Mouse (Mus musculus): ENCODE results near the gene Dhrs13. TPM values are rescaled to one million over a fixed set of nuclear protein-coding genes. Genes with fewer than 3 reads are reported as not detected.

Dhrs13 gene
- polyA plus RNA-seq, 1 experiment from 2014 or later, result 38.8 TPM

DNA sequence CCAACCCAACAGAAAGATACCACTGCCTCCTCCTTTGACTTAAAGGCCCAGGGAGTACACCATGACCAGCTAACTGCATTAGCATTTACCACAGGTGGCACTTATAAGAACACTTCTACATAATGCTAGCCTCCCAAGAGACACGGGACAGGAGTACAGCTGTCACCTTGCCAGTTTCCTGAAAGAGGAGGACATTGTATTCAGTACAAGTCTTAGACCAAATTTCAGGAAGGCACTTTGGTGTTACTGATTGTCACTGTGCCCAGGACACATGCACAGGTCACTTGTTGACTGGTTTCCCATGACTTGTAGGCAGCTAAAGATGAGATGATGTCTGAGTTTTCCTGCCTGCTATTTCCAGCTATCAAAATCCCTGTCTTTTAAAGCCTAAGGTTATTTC is 36.5 kb upstream of the Dhrs13 start:
- Histone ChIP-seq H3K36me3 (ENCODE audit: control insufficient read depth, insufficient read depth, low read length) (peaks cover 22% of the 10 kb centered on the region), H3K9ac (ENCODE audit: low read length) (no peak overlapping the region), H3K4me2 (ENCODE audit: low read length) (no peak overlapping the region), H3K4me1 (ENCODE audit: control insufficient read depth, insufficient read depth, low read length) (no peaks in the 10 kb centered on the region), H3K9me3 (replicated peaks; ENCODE audit: control insufficient read depth, low read length) (no peaks in the 10 kb centered on the region), H3K4me3 (ENCODE audit: low read depth, low read length) (no peak overlapping the region), H3K27ac (ENCODE audit: low read depth, low read length) (no peak overlapping the region), H3K27me3 (replicated peaks; ENCODE audit: control insufficient read depth, insufficient read depth, low read length) (no peaks in the 10 kb centered on the region)
- WGBS, result 67% methylated on average over 1 of the region's 1 CpGs
- ATAC-seq (no peak), DNase-seq (ENCODE audit: low spot score) (no peak)

DNA sequence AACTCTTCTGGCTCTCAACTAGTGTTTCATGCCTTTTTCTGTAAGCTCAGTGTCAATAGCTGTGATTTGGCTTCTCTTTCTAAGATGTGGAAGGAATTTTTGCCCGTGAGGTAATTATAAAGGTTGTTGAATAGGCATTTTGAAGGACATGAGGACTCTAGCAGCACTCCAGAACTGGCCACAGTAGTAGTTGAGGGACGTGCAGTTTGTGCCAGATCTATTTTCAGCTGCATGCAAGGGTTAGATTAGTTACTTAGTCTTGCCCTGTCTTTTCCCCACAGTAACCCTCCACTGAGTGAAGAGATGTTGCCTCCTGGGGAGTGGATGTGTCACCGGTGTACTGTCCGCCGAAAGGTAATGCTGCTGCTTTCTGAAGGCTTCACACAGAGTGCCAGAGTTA is 25.6 kb upstream of the Dhrs13 start:
- ATAC-seq, result no peak
- DNase-seq (ENCODE audit: low spot score), result no peak
- no peaks in the 10 kb centered on the region for H3K9me3 ChIP-seq (replicated peaks; ENCODE audit: control insufficient read depth, low read length)
- H3K27ac ChIP-seq (ENCODE audit: low read depth, low read length), result no peak overlapping the region
- whole genome bisulfite sequencing, result 97% methylated on average over 5 of the region's 5 CpGs
- no peak overlapping the region for H3K4me3 ChIP-seq (ENCODE audit: low read depth, low read length)
- H3K4me2 ChIP-seq (ENCODE audit: low read length), result no peak overlapping the region
- H3K9ac ChIP-seq (ENCODE audit: low read length), result no peak overlapping the region
- H3K27me3 ChIP-seq (replicated peaks; ENCODE audit: control insufficient read depth, insufficient read depth, low read length), result no peaks in the 10 kb centered on the region
- H3K4me1 ChIP-seq (ENCODE audit: control insufficient read depth, insufficient read depth, low read length), result no peaks in the 10 kb centered on the region
- peaks cover 56% of the 10 kb centered on the region for H3K36me3 ChIP-seq (ENCODE audit: control insufficient read depth, insufficient read depth, low read length)

DNA sequence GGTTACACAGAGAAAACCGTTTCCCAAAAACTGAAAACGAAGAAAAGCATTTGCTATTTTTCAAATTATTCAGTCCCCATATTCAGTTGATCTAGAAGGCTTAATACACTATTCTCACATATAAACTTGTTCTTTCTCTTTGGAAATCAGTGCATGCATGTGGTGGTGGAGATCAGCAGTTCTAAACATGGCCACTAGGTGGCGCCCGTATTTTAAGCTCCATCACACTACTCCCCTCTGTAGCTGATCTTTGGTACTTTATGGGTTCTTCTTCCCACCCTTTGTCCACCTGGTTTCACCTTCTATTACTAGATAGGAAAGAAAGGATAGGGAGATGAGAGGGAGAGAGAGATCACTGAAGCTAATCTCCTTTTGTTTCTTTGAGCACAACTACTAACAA is 12.4 kb upstream of the Dhrs13 start:
- DNase-seq (ENCODE audit: low spot score) (peak; percentile 84), ATAC-seq (peak; percentile 70; the same call in 1 of the 2 replicates)
- Histone ChIP-seq H3K27ac (ENCODE audit: low read depth, low read length) (no peak overlapping the region), H3K36me3 (ENCODE audit: control insufficient read depth, insufficient read depth, low read length) (peaks cover 88% of the 10 kb centered on the region), H3K9me3 (replicated peaks; ENCODE audit: control insufficient read depth, low read length) (no peaks in the 10 kb centered on the region), H3K27me3 (replicated peaks; ENCODE audit: control insufficient read depth, insufficient read depth, low read length) (no peaks in the 10 kb centered on the region), H3K4me2 (ENCODE audit: low read length) (no peak overlapping the region), H3K4me1 (ENCODE audit: control insufficient read depth, insufficient read depth, low read length) (no peaks in the 10 kb centered on the region), H3K4me3 (ENCODE audit: low read depth, low read length) (no peak overlapping the region), H3K9ac (ENCODE audit: low read length) (no peak overlapping the region)
- 23% methylated on average over 4 of the region's 4 CpGs for WGBS

DNA sequence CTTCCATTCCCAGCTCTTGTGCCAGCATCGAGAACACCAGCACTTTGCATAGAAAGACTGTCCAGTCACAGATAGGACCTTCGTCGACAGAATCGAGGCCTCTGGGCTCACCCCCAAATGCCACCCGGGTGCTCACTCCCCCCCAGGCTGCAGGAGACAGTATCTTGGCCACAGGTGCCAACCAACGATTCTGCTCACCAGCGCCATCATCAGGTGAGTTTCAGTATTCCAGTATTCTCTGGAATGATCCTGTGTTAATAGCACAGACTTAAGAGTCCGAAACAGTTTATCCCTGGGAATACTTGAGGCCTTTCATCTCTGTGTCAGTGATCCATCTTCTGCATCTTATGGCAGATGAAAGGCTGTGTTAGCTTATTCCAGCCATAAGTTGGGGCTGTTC is 8.5 kb upstream of the Dhrs13 start:
- 81% methylated on average over 8 of the region's 8 CpGs for WGBS
- ATAC-seq, result no peak

DNA sequence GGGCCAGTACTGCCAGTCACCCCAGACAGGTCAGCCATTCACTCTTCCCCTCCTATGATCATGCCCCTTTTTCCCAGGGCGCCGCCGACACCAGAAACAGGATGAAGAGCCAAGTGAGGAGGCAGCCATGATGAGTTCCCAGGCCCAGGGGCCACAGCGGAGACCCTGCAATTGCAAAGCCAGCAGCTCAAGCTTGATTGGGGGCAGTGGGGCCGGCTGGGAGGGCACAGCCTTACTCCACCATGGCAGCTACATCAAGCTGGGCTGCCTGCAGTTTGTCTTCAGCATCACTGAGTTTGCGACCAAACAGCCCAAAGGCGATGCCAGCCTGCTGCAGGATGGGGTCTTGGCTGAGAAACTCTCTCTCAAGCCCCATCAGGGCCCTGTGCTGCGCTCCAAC is 2.8 kb upstream of the Dhrs13 start:
- DNase-seq (ENCODE audit: low spot score), result no peak
- Histone ChIP-seq H3K9ac (ENCODE audit: low read length) (no peak overlapping the region), H3K4me1 (ENCODE audit: control insufficient read depth, insufficient read depth, low read length) (0 out of 2 replicates have a peak, but pooled peaks cover 7% of the 10 kb centered on the region), H3K27me3 (replicated peaks; ENCODE audit: control insufficient read depth, insufficient read depth, low read length) (no peaks in the 10 kb centered on the region), H3K4me3 (ENCODE audit: low read depth, low read length) (no peak overlapping the region), H3K9me3 (replicated peaks; ENCODE audit: control insufficient read depth, low read length) (no peaks in the 10 kb centered on the region), H3K36me3 (ENCODE audit: control insufficient read depth, insufficient read depth, low read length) (peaks cover 57% of the 10 kb centered on the region), H3K4me2 (ENCODE audit: low read length) (no peak overlapping the region), H3K27ac (ENCODE audit: low read depth, low read length) (no peak overlapping the region)
- ATAC-seq, result no peak
- WGBS, result 89% methylated on average over 8 of the region's 8 CpGs

More for the DNA sequence above, 8.5 kb upstream of the Dhrs13 start:
- Histone ChIP-seq H3K27me3 (replicated peaks; ENCODE audit: control insufficient read depth, insufficient read depth, low read length) (no peaks in the 10 kb centered on the region), H3K27ac (ENCODE audit: low read depth, low read length) (no peak overlapping the region), H3K4me2 (ENCODE audit: low read length) (no peak overlapping the region), H3K4me3 (ENCODE audit: low read depth, low read length) (no peak overlapping the region), H3K4me1 (ENCODE audit: control insufficient read depth, insufficient read depth, low read length) (no peaks in the 10 kb centered on the region), H3K36me3 (ENCODE audit: control insufficient read depth, insufficient read depth, low read length) (peaks cover 87% of the 10 kb centered on the region), H3K9ac (ENCODE audit: low read length) (no peak overlapping the region), H3K9me3 (replicated peaks; ENCODE audit: control insufficient read depth, low read length) (no peaks in the 10 kb centered on the region)
- DNase-seq (ENCODE audit: low spot score), result peak; percentile 13

DNA sequence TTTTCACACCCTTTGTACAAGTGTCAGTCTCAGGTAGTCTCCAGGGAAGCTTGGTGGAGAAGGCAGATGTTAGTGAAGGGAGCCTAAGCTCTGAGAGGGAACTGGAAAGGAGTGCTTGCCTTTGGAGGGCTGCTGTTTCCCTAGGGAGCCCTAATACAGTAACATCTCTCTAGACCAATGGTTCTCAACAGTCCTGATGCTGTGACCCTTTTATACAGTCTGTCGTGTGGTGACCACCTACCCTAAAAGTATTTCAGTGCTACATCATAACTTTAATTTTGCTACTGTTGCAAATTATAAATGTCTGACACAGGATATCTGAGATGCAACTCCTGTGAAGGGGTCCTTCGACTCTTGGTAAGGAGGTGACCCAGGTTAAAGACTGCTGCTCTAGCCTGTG is 1.5 kb upstream of the Dhrs13 start:
- no peak for ATAC-seq
- Histone ChIP-seq H3K4me2 (ENCODE audit: low read length) (no peak overlapping the region), H3K4me3 (ENCODE audit: low read depth, low read length) (no peak overlapping the region), H3K4me1 (ENCODE audit: control insufficient read depth, insufficient read depth, low read length) (0 out of 2 replicates have a peak, but pooled peaks cover 7% of the 10 kb centered on the region), H3K27ac (ENCODE audit: low read depth, low read length) (no peak overlapping the region), H3K9ac (ENCODE audit: low read length) (no peak overlapping the region), H3K36me3 (ENCODE audit: control insufficient read depth, insufficient read depth, low read length) (peaks cover 51% of the 10 kb centered on the region), H3K9me3 (replicated peaks; ENCODE audit: control insufficient read depth, low read length) (no peaks in the 10 kb centered on the region), H3K27me3 (replicated peaks; ENCODE audit: control insufficient read depth, insufficient read depth, low read length) (no peaks in the 10 kb centered on the region)
- no peak for DNase-seq (ENCODE audit: low spot score)
- WGBS, result 79% methylated on average over 2 of the region's 2 CpGs

DNA sequence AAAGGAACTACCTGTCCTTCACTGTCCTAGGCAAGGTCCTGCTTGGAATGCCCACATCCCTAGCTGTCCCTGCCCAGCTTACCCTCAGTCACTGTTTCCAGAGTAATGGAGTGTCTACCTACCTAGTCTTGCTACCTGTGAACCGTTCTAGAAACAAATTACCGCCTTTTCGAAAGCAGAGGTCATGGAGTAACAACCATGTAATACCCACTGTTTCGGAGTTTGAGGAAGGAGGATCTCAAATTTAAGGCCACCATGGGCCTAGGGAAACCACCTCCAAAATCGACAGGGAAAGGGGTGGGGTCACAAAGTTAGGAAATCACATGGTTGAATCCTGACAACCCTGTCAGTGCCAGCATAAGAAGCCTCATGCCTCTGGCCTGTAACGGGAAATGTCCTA is 691 bp upstream of the Dhrs13 start:
- Histone ChIP-seq H3K4me1 (ENCODE audit: control insufficient read depth, insufficient read depth, low read length) (0 out of 2 replicates have a peak, but pooled peaks cover 7% of the 10 kb centered on the region), H3K4me2 (ENCODE audit: low read length) (peak overlapping the region; percentile 89), H3K9me3 (replicated peaks; ENCODE audit: control insufficient read depth, low read length) (no peaks in the 10 kb centered on the region), H3K36me3 (ENCODE audit: control insufficient read depth, insufficient read depth, low read length) (peaks cover 43% of the 10 kb centered on the region), H3K9ac (ENCODE audit: low read length) (peak overlapping the region; percentile 84; the same call in 1 of the 2 replicates), H3K4me3 (ENCODE audit: low read depth, low read length) (peak overlapping the region; percentile 72), H3K27ac (ENCODE audit: low read depth, low read length) (0 out of 2 replicates have a peak overlapping the region, but pooled peaks have one; percentile 93), H3K27me3 (replicated peaks; ENCODE audit: control insufficient read depth, insufficient read depth, low read length) (no peaks in the 10 kb centered on the region)
- DNase-seq (ENCODE audit: low spot score), result no peak
- 45% methylated on average over 6 of the region's 6 CpGs for WGBS
- no peak for ATAC-seq

DNA sequence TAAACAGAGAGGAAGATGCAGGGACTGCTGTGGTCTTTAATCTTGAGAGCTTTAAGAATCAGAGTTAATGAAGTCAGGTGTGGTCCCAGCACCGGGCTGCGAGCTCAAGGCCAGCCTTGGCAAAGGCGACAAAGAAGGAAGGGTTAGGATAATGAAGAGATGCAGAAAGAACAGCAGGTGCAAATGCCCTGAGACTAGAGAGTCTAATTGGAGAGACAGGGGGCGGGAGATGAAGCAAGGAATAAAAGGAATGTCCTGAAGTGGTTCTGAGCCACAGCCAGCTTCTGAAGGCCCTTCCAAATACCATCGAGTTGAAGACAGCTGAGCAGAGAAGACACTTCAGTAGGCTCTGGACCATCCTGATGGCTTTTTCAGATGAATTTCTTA is 722 bp downstream of the Dhrs13 start:
- no peak for ATAC-seq

DNA sequence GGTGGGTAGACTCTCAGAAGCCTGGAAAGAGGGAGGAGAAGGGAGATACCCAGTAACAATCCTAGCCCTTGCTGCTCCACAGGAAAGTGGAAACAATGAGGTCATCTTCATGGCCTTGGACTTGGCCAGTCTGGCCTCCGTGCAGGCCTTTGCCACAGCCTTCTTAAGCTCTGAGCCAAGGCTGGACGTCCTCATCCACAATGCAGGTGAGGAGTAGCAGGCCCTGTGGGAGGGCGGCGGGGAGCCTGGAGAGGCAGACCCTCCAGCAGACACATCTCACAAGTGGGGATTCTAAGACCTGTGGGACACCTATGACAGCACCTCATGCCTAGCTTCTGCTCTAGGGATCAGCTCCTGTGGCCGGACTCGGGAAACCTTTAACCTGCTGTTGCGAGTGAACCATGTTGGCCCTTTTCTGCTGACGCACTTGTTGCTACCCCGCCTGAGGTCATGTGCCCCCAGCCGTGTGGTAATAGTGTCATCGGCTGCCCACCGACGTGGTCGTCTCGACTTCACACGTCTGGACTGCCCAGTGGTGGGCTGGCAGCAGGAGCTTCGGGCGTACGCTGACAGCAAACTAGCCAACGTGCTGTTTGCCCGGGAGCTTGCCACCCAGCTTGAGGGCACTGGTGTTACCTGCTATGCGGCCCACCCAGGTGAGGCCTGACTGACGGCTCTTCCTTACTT is 2.0 kb downstream of the Dhrs13 start:
- H3K36me3 ChIP-seq (ENCODE audit: control insufficient read depth, insufficient read depth, low read length), result peaks cover 21% of the 10 kb centered on the region
- 93% methylated on average over 23 of the region's 23 CpGs for WGBS
- DNase-seq (ENCODE audit: low spot score), result no peak
- H3K4me3 ChIP-seq (ENCODE audit: low read depth, low read length), result no peak overlapping the region
- H3K9ac ChIP-seq (ENCODE audit: low read length), result no peak overlapping the region
- H3K27ac ChIP-seq (ENCODE audit: low read depth, low read length), result no peak overlapping the region
- peaks cover 15% of the 10 kb centered on the region for H3K4me1 ChIP-seq (ENCODE audit: control insufficient read depth, insufficient read depth, low read length)
- no peak overlapping the region for H3K4me2 ChIP-seq (ENCODE audit: low read length)
- ATAC-seq, result no peak
- no peaks in the 10 kb centered on the region for H3K9me3 ChIP-seq (replicated peaks; ENCODE audit: control insufficient read depth, low read length)
- no peaks in the 10 kb centered on the region for H3K27me3 ChIP-seq (replicated peaks; ENCODE audit: control insufficient read depth, insufficient read depth, low read length)

More for the DNA sequence above, 722 bp downstream of the Dhrs13 start:
- H3K9me3 ChIP-seq (replicated peaks; ENCODE audit: control insufficient read depth, low read length), result no peaks in the 10 kb centered on the region
- H3K4me2 ChIP-seq (ENCODE audit: low read length), result peak overlapping the region; percentile 89
- H3K9ac ChIP-seq (ENCODE audit: low read length), result peak overlapping the region; percentile 84
- no peaks in the 10 kb centered on the region for H3K27me3 ChIP-seq (replicated peaks; ENCODE audit: control insufficient read depth, insufficient read depth, low read length)
- H3K36me3 ChIP-seq (ENCODE audit: control insufficient read depth, insufficient read depth, low read length), result peaks cover 34% of the 10 kb centered on the region
- peak overlapping the region; percentile 72 for H3K4me3 ChIP-seq (ENCODE audit: low read depth, low read length)
- 2% methylated on average over 5 of the region's 5 CpGs for WGBS
- DNase-seq (ENCODE audit: low spot score), result peak; percentile 45
- peaks cover 11% of the 10 kb centered on the region; the same call in 1 of the 2 replicates for H3K4me1 ChIP-seq (ENCODE audit: control insufficient read depth, insufficient read depth, low read length)
- peak overlapping the region; percentile 93; the same call in 1 of the 2 replicates for H3K27ac ChIP-seq (ENCODE audit: low read depth, low read length)
